Mouse (Mus musculus) right cerebral cortex, adult 2 months (tissue): ENCODE results near the gene Yy1.

ENCODE experiments used
- DNase-seq, 2 experiments: peaks; one replicate each; pipeline ENCODE4 v3.0.0; 2021 to 2022; ENCODE audit warnings: low spot score in 2 of 2

Yy1 gene

DNA sequence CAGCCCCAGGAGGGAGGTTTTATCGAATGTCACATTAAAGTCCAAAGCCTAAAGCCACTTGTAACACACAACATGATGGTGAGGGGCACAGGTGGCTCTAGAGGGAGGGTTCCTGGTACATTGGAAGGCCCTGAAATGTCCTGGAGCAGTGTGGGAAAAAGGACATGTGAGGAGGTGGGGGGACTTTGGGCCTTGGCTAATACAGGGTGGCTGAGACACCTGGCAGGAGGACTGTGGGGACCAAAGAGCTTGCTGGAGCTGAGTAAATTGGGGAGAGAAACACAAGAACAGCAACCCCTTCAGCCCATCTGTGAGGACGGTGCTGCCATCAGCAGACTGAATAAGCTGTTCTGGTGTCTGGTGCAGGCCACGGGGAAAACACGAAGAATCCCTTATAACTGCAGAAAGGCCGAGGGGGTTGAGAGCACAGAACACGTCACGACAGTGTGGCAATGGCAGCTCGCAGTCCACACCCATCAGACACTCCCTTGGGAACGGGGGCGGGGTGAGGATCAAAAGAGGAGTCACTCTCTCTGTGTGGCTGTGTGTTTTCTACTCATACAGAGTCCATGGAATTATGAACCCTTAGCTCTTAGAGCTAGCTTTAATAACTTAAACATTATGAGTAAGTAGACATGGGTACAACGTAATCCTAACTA, 24.4 kb upstream of the Yy1 start:
- no peak for DNase-seq

DNA sequence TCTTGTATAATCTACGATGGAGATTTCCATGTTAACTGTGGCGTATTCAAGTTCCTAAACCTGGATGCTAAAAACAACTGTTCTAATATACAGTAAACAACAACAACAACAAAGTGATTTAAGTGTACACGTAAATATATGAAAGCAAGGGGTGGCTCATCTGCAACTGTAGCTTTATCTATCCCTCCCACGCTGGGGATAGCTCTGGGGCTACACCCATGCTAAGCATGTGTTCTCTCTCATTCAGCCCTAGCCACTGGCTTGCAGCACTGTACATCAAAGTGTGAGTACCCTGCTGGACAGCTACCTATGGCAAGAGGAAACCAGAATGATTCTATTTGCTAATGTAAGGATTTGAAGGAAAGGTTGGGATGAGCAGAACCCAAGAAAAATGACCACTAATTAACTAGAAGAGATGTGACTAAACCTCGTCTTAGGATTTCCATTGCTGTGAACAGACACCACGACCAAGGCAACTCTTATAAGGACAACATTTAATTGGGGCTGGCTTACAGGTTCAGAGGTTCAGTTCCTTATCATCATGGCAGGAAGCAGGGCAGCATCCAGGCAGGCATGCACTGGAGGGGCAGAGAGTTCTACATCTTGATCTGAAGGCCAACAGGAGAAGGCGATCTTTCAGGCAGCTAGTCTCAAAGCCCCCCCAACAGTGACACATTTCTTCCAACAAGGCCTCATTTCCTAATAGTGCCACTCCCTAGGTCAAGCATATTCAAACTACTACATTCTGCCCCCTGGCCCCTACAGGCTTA, 12.5 kb upstream of the Yy1 start:
- DNase-seq = no peak

DNA sequence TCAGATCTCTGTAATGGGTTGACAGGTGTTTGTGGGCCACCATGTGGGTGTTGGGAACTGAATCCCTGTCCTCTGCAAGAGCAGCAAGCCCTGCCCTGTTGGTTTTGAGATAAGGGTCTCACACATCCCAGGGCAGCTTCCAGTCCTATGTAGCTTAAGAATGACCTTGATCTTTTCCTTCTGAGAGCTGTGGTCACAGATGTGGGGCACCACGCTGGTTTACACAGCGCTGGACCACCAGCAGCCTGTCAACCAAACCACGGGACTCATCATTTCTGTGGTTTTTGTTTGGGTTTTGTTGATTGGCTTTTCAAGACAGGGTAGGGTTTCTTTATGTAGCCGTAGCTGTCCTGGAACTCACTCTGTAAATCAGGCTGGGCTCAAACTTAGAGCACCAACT, 7.6 kb upstream of the Yy1 start:
- no peak for DNase-seq

DNA sequence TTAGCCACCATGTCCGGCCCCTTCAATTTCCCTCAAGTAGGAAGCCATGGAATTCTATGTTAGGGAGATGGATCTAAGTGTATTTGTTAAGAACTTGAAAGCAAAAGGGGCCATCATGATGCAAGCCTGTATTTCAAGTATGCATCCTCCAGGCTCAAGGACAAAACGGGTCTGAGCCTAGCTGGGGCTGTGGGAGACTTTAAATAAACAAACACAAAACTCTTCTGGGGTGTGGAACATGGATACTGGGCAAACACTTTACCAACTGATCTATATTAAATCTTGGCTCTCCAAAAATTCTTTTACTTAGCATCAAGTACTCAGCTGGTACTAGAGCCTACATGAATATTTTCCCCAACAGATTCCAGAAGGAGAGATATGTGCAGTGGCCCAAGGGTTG, 5.4 kb upstream of the Yy1 start:
- DNase-seq = no peak

DNA sequence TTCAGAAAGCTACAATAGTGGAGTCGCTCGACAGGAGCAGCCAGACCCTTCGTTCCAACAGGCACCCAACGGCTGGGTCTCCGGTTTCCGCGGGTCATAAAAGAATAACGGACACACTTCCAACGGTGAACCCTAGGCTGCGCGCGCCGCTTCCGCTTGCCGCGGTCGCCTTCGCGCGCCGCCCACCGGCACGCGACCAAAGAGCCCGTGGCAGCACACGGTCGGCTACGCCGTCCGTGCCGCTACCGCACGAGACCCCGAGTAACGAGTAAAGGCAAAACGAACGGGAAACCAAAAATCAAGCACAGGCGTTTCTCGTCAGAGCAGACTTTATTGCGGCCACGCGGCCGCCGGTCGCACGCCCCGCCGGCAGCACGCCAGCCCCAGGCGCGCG, 624 bp upstream of the Yy1 start:
- DNase-seq = peak; percentile 78 to 79

DNA sequence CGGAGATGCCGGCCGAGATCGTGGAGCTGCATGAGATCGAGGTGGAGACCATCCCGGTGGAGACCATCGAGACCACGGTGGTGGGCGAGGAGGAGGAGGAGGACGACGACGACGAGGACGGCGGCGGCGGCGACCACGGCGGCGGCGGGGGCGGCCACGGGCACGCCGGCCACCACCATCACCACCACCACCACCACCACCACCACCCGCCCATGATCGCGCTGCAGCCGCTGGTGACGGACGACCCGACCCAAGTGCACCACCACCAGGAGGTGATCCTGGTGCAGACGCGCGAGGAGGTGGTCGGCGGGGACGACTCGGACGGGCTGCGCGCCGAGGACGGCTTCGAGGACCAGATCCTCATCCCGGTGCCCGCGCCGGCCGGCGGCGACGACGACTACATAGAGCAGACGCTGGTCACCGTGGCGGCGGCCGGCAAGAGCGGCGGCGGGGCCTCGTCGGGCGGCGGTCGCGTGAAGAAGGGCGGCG, 724 bp downstream of the Yy1 start:
- DNase-seq = peak; percentile 24 to 26

DNA sequence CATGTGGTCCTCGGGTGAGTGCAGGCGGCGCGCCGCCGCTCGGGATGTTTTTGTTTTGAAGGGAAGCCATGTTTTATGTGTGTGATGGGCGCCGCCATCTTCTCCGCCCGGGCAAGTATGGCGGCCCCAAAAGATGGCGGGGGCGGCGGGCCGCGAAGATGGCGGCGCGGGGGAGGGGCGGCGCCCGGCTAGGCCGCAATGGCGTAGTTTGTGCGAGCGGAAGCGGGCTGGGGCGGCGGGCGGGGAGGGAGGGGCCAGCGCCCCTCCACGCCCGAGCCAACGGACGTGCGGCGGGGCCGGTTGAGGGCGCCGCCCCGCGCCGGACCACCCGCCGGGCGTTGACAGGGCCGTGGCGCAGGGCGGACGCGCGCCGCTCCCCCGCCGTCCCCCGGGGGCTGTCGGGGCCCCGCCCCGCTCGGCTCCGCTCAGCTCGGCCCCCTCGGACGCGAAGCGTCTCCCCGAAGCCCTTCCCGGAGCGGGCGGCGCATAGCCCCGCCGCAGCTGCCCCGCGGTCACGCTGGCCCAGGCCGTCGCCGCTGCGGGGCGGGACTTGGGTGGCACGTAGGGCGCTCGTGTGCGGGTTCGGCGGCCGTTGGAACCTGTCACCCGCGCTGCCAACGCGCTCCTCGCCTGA, 1.4 kb downstream of the Yy1 start:
- peak; percentile 70 to 72 for DNase-seq

DNA sequence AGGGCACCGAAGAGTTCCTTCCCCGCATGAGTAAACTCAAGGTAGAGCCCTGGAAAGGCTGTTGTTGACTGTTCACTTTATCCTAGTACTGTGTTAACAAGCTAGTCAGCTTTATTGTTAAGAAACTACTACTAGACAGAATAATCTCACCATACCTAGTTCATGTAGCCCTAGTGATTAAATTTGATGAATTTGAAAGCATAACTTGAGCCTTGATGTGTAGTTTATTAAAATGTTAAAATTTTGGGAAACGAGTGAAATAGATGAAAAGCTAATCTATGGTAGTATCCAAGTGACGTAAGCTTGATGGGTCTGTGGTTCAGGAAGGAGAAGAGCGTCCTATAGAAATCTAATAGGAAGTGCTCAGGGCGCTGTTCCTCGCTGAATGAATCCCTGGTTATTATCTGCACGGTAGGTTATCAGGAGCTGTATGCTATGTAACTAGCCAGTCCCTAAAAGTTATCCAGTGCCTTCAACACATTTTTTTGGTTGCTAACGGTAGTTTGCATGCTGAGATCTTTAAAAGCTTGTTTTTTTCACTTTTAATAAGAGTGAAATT, 2.3 kb downstream of the Yy1 start:
- no peak for DNase-seq

DNA sequence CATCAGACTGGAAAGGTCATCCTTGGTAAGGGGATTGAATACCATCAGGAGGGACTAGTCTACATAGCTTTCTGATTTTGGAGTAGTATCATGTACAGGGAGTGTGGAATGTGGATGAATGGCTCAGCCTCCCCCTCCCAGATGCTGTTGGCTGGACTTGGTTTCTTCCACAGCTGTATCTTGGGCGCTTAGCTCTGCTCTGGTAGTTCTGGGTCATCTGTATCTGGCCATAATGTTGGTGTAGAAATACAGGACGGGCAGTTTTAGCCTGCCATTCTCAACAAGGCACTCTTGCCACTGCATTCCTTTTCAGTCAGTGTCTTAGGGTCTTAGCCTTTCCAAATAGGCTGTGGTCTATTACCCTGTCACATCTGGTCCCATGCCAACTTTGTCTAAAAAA, 8.8 kb downstream of the Yy1 start:
- DNase-seq = no peak

DNA sequence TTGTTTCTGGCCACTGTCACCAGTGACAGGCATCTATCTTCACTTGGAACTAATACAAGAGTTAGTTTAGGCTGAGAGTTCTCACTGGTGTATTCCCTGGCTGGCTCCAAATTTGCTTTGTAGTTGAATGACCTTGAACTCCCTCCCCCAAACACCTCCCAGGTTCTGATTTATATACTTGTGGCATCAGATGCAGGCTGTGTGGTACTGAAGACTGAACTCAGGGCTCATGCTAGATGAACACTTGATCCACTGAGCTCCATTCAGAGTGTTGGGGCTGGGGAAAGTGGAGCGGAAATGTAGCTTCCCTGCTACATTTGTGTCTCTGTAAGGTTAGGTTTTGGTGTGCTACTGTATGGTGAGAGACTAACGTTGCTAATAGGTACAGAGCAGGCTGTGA, 11.6 kb downstream of the Yy1 start:
- DNase-seq = no peak

DNA sequence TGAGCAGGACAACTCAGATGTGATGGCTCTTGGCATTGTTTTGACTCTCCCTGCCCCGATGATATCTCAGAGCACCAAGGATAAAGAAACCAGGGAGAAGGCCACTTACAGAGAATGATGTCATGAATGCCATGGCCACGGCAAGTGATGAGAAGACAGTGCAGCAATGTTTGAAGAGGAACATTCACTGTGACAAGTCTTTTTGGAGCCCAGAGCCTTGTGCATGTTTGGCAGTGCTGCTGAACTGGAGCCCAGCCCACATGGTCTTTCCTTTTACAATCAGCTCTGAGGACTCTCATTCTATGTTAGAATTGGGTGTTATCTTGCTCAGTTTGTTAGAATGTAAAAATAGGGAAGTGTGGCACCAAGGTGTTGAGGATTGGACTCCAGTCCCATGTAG, 15.7 kb downstream of the Yy1 start:
- no peak for DNase-seq

DNA sequence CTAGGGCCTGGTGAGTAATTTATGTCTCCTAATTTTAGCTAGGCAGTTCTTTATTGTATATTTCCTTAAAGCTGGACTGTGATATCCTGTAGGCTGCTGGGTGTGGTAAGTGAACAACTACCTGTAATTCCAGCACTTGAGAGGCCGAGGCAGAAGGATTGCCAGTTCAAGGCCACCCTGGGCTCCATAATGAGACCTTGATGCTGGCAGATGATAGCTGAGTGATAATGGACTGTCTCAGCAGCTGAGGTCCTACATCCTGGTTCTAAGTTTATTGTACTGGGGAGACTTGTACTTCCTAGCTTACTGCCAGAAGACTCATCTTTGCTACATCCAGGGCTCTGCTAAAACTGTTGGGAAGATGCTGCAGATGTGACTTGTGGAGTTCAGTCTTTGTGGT, 17.0 kb downstream of the Yy1 start:
- DNase-seq = no peak

DNA sequence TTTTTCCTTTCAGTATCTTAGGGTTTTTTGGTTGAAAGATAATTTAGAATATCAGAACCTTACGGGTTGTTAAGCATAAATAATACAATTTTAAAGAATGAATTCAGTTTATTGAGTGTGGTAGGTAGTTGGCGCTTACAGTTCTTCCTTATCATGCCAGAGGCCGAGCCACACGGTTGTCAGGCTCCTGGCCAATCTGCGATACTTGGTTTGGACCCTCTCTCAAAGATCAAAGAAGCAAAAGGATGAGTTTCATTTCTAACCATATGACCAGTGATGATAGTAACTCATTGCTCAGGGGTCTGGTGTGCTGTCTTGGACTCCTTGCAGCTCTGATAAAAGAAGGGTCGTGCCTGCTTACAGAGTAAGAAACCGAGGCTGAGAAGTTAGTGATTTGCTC, 17.5 kb downstream of the Yy1 start:
- DNase-seq = no peak

DNA sequence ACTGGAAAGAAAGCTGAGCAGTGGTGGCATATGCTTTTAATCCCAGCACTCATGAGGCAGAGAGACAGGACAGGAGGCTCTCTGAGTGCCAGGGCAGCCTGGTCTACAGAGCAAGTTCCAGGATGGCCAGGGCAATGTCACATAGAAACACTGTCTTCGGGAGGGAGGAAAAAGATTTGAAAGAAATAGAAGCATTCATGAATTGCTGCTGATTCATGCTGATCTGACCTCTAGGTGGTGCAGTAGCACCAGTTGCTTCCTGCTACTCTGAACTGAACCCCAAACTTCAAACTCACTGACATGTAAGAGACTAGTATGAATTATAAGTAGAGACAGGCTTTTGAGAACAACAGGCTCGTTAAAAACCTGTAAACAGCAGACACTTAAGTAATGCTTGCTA, 18.4 kb downstream of the Yy1 start:
- DNase-seq = peak; percentile 34 to 35

DNA sequence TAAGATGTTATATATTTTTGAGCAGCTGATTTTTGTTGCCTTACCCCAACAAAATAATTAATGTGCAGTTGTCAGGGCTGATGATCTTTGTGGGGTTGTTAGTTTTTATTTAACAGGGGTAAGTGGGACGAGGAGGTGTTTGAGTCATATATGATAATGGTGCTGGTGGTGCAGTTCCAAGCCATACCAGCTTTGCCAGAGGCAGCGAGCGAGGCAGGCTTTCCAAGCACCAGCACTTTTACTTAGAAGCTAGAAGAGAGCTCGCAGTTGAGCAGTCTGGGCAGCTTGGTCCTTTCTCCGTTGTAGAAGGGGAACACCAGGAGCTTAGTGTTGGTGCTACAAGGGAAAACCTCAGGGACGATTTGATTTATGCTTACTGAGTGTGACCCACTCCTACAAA, 19.7 kb downstream of the Yy1 start:
- no peak for DNase-seq

DNA sequence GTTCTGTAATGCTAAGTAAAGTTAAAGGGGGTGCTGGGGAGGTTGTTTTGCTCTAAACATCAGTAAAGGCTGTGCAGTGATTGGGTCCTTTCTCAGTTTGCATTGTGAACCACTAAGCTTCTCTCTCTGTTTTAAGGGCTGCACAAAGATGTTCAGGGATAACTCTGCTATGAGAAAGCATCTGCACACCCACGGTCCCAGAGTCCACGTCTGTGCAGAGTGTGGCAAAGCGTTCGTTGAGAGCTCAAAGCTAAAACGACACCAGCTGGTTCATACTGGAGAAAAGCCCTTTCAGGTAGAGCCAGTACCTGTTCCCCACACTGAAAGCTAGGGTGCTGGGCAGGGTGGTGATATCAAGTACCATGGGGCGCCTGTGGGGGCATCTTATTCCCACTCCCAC, 21.7 kb downstream of the Yy1 start:
- peak in 1 of 2 experiments; percentile 47 for DNase-seq

DNA sequence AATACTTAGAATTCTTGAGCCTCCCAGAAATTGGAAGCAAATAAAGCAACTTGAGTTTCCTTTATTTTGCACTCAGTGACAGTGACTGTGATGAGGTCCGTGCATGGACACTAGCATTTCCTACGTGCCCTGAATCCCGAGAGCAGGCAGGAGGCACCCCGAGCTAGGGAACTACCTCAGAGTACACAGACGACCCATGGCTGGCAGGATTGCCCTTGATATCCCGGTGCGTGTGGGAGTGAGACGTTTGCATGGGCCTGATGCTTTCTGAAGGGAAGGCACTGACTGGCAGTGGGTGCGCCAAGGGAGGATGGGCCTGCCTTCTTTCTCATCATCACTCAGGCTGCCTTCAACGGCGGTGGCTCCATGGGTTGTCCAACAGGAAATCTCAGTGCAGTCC, 23.8 kb downstream of the Yy1 start:
- DNase-seq = no peak

DNA sequence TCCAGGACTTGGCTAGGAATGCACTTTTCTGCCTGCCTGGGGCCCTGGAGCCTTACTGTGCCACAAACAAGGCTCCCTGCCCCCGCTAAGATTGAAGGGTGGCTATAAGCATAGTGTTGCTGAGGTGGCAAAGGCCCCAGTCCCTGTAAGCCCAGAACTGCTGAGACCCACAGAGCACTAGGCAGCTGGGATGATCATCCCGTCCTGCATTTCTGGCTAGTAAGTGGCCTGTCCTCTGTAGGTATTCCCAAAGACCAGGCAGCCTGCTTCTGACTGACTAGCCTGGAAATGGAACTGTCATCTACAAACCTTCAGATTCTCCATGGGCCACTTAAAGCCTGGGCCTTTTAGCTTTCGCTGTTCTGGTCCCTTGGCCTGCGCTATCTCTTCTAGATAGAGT, 27.7 kb downstream of the Yy1 start:
- no peak for DNase-seq

DNA sequence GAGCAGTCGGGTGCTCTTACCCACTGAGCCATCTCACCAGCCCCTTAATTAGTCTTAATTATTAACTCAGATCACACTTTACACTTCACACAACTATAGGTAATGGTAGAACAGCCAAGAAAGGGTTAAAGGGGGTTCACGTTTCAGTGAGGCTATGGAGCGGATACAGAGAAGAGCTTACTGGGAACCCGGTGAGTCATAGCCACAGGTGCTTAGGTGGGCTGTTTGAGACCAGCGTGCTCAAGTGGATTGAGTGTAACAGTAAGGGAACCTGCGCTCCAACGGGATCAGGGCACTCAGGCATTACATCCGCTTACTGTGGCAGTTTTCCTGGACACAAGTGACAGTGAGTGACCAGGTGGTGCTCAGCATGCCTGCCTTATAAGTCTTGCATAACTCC, 30.3 kb downstream of the Yy1 start:
- no peak for DNase-seq

DNA sequence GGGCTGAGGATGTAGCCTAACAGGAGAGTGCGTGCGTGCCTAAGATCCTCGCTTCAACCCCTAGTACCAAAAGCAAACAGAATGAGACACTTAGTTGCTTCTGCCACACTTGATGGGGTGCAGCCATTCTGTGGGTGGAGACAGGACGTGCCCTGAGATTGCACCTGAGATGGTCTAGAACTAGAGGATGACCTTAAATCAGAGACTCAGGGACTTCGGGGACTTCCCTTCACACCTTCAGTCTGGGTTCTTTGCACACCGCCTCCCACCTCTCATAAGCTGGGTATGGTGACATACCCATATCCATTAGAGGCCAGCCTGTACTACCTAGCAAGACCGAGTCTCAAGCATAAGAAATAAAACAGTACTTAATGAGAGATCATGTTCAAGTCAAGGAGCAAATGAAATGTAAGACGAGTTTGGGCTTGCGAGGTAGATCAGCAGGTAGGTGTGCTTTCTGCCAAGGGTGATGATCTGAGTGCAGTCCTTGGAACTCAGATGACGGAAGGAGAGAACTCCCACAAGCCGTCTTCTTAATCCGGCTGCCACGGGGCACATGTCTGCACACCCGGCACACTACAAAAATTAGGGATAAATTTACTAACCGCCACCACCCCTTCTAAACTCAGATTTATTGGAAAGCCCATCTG, 31.6 kb downstream of the Yy1 start:
- no peak for DNase-seq

DNA sequence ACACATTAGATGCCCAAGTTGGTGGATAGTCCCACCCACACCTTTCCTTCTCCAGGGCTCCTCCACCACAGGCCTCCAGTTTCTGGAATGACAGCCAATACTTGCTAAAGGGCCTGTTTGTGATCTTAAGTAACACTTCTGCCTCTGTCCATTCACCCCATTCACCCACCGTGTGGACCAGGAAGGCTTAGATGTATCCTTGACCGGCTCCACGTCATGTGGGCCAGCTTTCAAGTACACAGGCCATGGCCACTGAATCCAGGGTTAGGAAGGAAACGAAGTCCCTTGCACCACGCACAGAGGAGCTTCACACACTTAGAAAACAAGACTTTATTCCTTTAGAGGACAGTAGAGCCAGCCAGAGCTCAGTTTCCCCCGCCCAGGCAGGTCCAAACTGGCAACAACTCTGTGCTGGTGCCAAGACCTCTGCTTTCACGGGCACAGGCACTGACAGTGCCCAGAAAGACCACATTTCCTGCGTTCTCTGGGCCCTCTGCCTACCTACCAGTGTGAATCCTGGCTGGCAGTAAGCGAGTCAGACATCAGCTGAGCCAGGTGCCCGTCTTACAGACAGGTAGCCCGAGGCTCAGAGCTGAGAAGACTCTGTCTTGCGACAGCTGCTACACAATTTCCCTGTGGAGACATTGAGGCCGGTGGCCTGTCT, 32.9 kb downstream of the Yy1 start:
- DNase-seq = no peak
